Mouse (Mus musculus): Measurements from ENCODE around the gene Slc5a1. TPM values are rescaled to one million over a fixed set of nuclear protein-coding genes. Genes with fewer than 3 reads are reported as not detected.

The Slc5a1 gene
- polyA plus RNA-seq (2012; rRNA removed), result 0.04 and 0.08 TPM in 2 replicates

GRCm38 (mm10) chr5:33104025-33104481, at the start of gene Slc5a1:
Gene Slc5a1 (plus strand): TSS chr5:33104219.
- TF ChIP-seq POLR2A (IDR thresholded peaks at IDR 0.05; ENCODE audit: control insufficient read depth, low read depth, low read length) (no peak), CTCF (IDR thresholded peaks at IDR 0.05; ENCODE audit: control insufficient read depth, insufficient read depth, insufficient replicate concordance, low read depth, low read length) (no peak)
- no peak within 1 kb of the TSS for H3K27ac ChIP-seq (ENCODE audit: control insufficient read depth, insufficient read depth, low read depth, low read length)
- peak within 1 kb of the TSS; percentile 60 for H3K4me3 ChIP-seq (ENCODE audit: control insufficient read depth, low read depth, low read length)
- no peaks in the 10 kb centered on the region for H3K36me3 ChIP-seq (ENCODE audit: control insufficient read depth, insufficient read depth, low read length)
- H3K27me3 ChIP-seq (ENCODE audit: control insufficient read depth, insufficient read depth, low read length), result no peaks in the 10 kb centered on the region
- H3K4me1 ChIP-seq (ENCODE audit: control insufficient read depth, insufficient read depth, low read length), result peaks cover 2% of the 10 kb centered on the region; the same call in 1 of the 2 replicates

- Histone ChIP-seq H3K27me3 (ENCODE audit: control insufficient read depth, insufficient read depth, low read length) (no peaks in the 10 kb centered on the region), H3K4me1 (ENCODE audit: control insufficient read depth, insufficient read depth, low read length) (no peaks in the 10 kb centered on the region), H3K4me3 (ENCODE audit: control insufficient read depth, low read depth, low read length) (no peak overlapping the region), H3K27ac (ENCODE audit: control insufficient read depth, insufficient read depth, low read depth, low read length) (no peak overlapping the region), H3K36me3 (ENCODE audit: control insufficient read depth, insufficient read depth, low read length) (no peaks in the 10 kb centered on the region)
- TF ChIP-seq POLR2A (IDR thresholded peaks at IDR 0.05; ENCODE audit: control insufficient read depth, low read depth, low read length) (no peak), CTCF (IDR thresholded peaks at IDR 0.05; ENCODE audit: control insufficient read depth, insufficient read depth, insufficient replicate concordance, low read depth, low read length) (no peak)
Observed at GRCm38 (mm10) chr5:33056126-33056765, 47.8 kb upstream of the Slc5a1 start.

GRCm38 (mm10) chr5:33070071-33070470, 33.9 kb upstream of the Slc5a1 start:
- no peaks in the 10 kb centered on the region for H3K4me1 ChIP-seq (ENCODE audit: control insufficient read depth, insufficient read depth, low read length)
- TF ChIP-seq POLR2A (IDR thresholded peaks at IDR 0.05; ENCODE audit: control insufficient read depth, low read depth, low read length) (no peak), CTCF (IDR thresholded peaks at IDR 0.05; ENCODE audit: control insufficient read depth, insufficient read depth, insufficient replicate concordance, low read depth, low read length) (no peak)
- no peaks in the 10 kb centered on the region for H3K27me3 ChIP-seq (ENCODE audit: control insufficient read depth, insufficient read depth, low read length)

GRCm38 (mm10) chr5:33076490-33077191, 27.4 kb upstream of the Slc5a1 start:
- no peaks in the 10 kb centered on the region for H3K36me3 ChIP-seq (ENCODE audit: control insufficient read depth, insufficient read depth, low read length)
- TF ChIP-seq POLR2A (IDR thresholded peaks at IDR 0.05; ENCODE audit: control insufficient read depth, low read depth, low read length), result no peak
- TF ChIP-seq CTCF (IDR thresholded peaks at IDR 0.05; ENCODE audit: control insufficient read depth, insufficient read depth, insufficient replicate concordance, low read depth, low read length), result no peak
- H3K4me3 ChIP-seq (ENCODE audit: control insufficient read depth, low read depth, low read length), result no peak overlapping the region
- H3K4me1 ChIP-seq (ENCODE audit: control insufficient read depth, insufficient read depth, low read length), result no peaks in the 10 kb centered on the region
- H3K27me3 ChIP-seq (ENCODE audit: control insufficient read depth, insufficient read depth, low read length), result no peaks in the 10 kb centered on the region
- H3K27ac ChIP-seq (ENCODE audit: control insufficient read depth, insufficient read depth, low read depth, low read length), result no peak overlapping the region

More at GRCm38 (mm10) chr5:33070071-33070470, 33.9 kb upstream of the Slc5a1 start:
- Histone ChIP-seq H3K27ac (ENCODE audit: control insufficient read depth, insufficient read depth, low read depth, low read length) (no peak overlapping the region), H3K4me3 (ENCODE audit: control insufficient read depth, low read depth, low read length) (no peak overlapping the region), H3K36me3 (ENCODE audit: control insufficient read depth, insufficient read depth, low read length) (no peaks in the 10 kb centered on the region)

- Histone ChIP-seq H3K4me1 (ENCODE audit: control insufficient read depth, insufficient read depth, low read length) (no peaks in the 10 kb centered on the region), H3K36me3 (ENCODE audit: control insufficient read depth, insufficient read depth, low read length) (no peaks in the 10 kb centered on the region), H3K27me3 (ENCODE audit: control insufficient read depth, insufficient read depth, low read length) (no peaks in the 10 kb centered on the region), H3K27ac (ENCODE audit: control insufficient read depth, insufficient read depth, low read depth, low read length) (no peak overlapping the region), H3K4me3 (ENCODE audit: control insufficient read depth, low read depth, low read length) (no peak overlapping the region)
- TF ChIP-seq POLR2A (IDR thresholded peaks at IDR 0.05; ENCODE audit: control insufficient read depth, low read depth, low read length), result no peak
- no peak for TF ChIP-seq CTCF (IDR thresholded peaks at IDR 0.05; ENCODE audit: control insufficient read depth, insufficient read depth, insufficient replicate concordance, low read depth, low read length)
Observed at GRCm38 (mm10) chr5:33082896-33083295, 21.1 kb upstream of the Slc5a1 start.

- TF ChIP-seq CTCF (IDR thresholded peaks at IDR 0.05; ENCODE audit: control insufficient read depth, insufficient read depth, insufficient replicate concordance, low read depth, low read length), result no peak
- TF ChIP-seq POLR2A (IDR thresholded peaks at IDR 0.05; ENCODE audit: control insufficient read depth, low read depth, low read length), result no peak
- H3K36me3 ChIP-seq (ENCODE audit: control insufficient read depth, insufficient read depth, low read length), result no peaks in the 10 kb centered on the region
- H3K4me3 ChIP-seq (ENCODE audit: control insufficient read depth, low read depth, low read length), result no peak overlapping the region
- H3K27me3 ChIP-seq (ENCODE audit: control insufficient read depth, insufficient read depth, low read length), result no peaks in the 10 kb centered on the region
- no peak overlapping the region for H3K27ac ChIP-seq (ENCODE audit: control insufficient read depth, insufficient read depth, low read depth, low read length)
- H3K4me1 ChIP-seq (ENCODE audit: control insufficient read depth, insufficient read depth, low read length), result no peaks in the 10 kb centered on the region
Observed at GRCm38 (mm10) chr5:33084599-33084998, 19.4 kb upstream of the Slc5a1 start.

- Histone ChIP-seq H3K4me3 (ENCODE audit: control insufficient read depth, low read depth, low read length) (no peak overlapping the region), H3K27ac (ENCODE audit: control insufficient read depth, insufficient read depth, low read depth, low read length) (no peak overlapping the region), H3K27me3 (ENCODE audit: control insufficient read depth, insufficient read depth, low read length) (no peaks in the 10 kb centered on the region), H3K4me1 (ENCODE audit: control insufficient read depth, insufficient read depth, low read length) (no peaks in the 10 kb centered on the region), H3K36me3 (ENCODE audit: control insufficient read depth, insufficient read depth, low read length) (no peaks in the 10 kb centered on the region)
- no peak for TF ChIP-seq POLR2A (IDR thresholded peaks at IDR 0.05; ENCODE audit: control insufficient read depth, low read depth, low read length)
- no peak for TF ChIP-seq CTCF (IDR thresholded peaks at IDR 0.05; ENCODE audit: control insufficient read depth, insufficient read depth, insufficient replicate concordance, low read depth, low read length)
Observed at GRCm38 (mm10) chr5:33091342-33091741, 12.7 kb upstream of the Slc5a1 start.
